Mouse (Mus musculus) cerebellum, postnatal 10 days (tissue): ENCODE results near the gene Ubash3b.
A peak's percentile ranks its signal among the peaks of the same experiment; 100 is the strongest.

ENCODE experiments used
- DNase-seq, 2 experiments: peaks; one replicate each; pipeline ENCODE4 v3.0.0; 2021; ENCODE audit warnings: mixed read lengths in 2 of 2

The Ubash3b gene

DNA sequence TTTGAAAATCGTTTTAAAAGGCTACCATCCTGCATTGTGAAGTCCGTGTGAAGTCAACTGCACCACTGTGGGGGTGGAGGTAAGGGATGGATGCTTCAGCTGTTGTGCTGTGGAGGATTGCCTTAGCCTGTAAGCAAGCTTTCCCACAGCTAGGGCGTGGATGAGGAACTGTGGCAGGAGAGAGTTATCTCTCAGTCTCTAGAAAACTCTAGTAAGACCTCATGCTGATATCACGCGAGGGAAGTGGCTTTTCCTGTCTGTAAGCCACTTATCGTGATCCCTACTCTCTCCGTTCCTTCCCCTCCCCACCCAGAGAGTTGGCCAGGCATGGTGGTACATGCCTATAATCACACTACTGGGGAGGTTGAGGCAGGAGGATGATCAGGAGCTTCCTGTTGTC, 112.2 kb downstream of the Ubash3b start:
- DNase-seq, result no peak

DNA sequence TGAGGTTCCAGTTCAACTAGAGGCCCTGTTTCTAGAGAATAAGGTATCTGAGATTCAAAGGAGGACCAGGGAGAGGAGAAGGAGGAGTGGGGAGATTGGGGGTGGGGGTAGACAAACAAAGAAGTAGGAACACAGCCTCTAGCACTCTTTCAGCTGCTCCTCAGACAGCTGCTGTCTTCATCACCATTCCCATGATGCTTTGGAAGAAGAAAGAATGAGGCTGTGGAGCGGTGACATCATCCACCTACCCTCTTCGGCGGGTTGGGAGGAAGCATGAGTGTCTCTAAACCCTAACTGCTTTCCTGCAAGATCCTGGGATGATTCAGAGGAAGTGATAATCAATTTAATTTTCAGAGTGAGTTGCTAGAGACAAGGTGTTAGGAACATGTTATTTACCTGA, 112.7 kb downstream of the Ubash3b start:
- no peak for DNase-seq

DNA sequence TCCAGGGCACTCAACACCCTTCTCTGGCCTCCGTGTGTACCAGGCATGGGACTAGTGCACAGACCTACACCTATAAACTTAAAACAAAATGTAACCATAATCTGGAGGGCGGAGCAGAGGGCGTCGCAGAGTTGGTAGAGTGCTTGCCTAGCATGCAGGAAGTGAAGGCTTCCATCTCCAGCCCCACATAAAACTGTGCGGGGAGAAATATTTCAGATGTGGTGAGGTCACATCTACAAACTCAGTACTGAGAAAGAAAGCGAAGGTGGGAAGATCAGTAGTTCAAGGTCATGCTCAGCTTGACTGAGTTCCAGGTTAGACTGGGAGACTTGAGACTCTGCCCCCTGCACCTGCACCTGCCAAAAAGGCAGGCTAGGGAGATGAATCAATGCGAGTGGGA, 113.3 kb downstream of the Ubash3b start:
- no peak for DNase-seq

DNA sequence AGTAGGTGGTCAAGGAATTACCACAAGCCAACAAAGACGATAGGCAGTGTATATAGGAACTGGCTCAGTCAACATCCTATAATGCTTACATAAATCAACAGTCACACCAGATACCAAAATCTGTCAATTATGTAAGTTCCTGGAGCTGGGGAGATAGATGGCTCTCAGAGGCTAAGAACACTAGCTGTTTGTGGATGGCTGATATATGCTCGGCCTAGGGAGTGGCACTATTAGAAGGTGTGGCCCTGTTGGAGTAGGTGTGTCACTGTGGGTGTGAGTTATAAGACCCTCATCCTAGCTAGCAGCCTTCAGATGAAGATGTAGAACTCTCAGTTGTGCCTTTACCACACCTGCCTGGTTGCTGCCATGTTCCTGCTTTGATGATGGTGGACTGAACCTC, 113.8 kb downstream of the Ubash3b start:
- DNase-seq, result no peak

DNA sequence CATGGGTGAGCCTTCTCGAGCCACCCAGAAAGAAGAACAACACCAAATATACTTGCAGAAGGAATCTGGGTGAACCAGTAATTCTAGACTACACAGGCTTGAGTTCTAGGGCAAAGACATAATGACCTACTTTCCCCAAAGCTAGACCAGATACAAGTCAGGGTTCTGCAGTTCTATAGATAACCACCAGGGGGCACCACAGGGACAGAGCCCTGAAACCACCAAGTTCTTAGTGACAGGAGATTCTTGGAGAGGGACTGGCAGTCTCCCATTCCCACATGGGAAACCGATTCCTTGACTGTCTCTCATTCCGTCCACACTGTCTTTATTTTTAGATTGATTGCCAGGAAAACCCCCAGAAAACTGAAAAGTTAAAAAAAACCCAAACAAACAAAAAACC, 116.9 kb downstream of the Ubash3b start:
- peak; percentile 94 to 96 for DNase-seq

DNA sequence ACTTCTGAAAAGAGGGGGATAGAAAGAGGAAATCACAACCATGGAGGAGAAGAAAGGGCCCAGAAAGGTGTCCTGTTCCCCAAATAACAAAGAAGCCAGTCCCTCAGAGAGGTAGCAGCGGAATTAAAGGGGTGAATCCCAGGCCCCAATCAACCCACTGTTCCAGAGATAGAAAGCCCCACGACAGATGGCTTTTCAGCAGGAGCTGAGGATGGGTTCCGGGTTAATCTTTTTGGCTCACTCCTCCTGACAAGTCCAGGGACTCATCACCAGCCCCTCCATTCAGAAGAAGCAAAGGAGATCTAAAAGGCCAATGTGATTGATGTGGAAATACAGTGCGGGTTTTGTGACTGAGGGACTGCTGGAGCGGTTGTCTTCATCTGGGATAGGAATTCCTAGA, 117.9 kb downstream of the Ubash3b start:
- peak; percentile 56 to 68 for DNase-seq

DNA sequence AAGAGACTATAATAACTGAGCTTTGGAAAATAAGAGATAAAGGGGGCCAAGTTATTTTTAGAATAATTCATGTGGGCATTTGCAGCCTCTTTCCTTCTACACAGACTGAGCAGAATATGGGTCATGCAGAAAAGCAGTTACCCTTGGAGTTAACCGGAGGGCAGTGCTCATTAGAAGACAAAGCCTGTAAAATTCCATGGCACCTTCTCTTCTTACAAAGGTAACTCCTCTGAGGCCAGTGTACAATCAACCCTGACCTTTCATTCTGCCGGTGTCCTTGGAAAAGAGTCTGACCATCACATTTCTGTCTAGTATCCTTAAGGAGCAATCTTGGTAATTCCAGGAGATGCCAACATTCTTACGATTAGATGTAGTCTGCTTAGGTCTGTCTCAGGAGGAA, 120.1 kb downstream of the Ubash3b start:
- no peak for DNase-seq

DNA sequence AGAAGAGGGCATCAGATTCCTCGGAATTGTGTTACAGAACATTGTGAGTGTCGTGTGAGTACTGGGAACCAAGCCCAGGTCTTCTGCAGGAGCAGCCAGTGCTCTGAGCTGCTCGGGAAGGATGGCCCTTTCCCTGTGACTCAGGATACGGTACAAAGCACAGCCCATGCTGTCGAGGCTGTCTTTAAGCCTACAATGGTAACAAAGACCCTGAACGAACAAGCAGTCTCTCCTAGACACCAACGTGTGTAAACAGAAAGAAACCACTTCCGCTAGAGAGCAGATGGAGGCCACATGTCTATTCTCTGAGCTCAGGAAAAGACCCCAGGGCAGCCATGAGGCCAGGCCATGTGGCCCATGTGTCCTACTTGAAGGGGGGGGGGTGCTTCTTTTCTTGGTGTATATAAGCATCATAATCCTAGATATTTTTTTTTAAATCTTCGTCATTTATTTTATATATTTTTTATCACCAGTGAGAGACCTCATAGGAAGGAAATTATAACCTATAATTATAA, 123.3 kb downstream of the Ubash3b start:
- peak in 1 of 2 experiments; percentile 42 for DNase-seq

DNA sequence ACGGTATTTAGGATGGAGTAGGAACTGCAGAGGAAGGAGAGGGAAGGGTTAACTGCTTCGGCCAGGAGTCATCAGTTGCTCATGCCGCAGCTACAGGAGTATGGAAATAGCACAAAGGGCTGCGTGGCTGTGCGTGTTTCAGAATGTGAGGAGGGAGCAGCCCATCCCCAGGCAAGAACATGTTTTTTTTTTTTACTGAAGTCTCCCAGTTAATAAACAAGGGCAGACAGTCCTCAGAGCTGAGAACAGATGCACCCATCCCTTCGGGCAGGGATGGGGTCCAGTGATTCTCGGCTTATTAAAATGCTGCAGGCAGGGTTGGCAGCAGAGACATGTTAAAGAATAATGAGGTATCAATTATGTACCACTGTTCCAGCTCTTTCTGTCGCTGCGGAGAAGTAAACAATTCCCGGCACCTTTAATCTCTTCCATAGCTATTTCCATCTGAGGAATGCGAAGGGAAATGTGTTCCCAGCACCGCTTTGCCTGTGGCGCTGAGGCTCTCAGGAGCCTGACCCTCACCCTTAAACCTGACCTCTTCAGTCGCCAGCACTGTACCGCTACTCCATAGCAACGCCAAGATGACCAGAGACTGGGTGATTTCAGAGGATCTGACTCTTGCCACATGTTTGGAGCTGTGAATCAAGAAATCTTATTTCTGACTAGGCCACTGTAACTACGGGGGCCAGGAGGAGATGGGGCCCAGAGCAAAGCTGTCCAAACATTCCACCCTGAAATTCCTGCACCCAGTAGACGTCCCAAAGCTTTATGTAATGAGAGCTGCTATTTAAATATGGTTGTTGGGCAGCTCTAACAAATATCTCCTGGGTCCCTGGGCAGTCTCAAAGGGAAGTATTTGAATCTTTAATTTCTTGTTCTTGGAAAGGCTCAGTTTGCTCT, 129.7 kb downstream of the Ubash3b start:
- DNase-seq, result no peak

DNA sequence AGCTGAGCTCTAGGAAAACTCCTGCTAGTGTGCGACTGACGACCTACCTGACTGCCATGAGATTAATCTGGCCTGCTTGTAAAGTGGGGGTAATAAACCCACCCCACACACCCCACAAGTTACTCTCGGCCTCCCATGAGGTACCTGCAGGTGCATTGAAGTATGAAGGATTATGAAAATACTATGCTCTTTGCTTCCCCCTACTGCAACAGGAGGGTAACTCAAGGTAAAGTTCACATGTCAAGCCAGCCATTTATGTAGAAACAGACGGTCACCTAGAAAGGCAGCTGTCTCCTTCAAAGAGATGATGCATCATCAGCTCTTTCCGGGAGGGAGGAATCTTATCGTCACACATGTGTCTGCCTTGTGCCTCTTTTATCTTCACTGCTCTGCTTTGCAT, 131.7 kb downstream of the Ubash3b start:
- DNase-seq, result peak in 1 of 2 experiments; percentile 33

DNA sequence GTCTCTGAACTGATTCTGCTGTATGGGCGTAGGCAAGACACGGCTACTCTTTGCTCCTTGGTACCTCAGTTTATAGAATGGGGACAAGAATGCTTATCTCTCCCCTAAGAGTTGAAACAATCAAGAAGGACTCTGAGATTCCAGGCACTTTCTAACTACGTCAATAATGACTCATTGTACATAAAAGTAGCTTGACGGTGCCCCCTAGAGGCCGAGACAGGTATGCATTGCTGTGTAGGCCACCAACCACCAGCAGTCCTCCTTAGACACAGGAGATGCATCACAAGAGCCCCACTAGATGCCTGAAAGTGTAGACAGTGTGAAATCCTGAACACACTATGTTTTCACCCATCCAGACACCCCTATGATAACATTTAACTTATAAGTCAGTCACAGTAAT, 133.0 kb downstream of the Ubash3b start:
- peak; percentile 76 to 77 for DNase-seq

DNA sequence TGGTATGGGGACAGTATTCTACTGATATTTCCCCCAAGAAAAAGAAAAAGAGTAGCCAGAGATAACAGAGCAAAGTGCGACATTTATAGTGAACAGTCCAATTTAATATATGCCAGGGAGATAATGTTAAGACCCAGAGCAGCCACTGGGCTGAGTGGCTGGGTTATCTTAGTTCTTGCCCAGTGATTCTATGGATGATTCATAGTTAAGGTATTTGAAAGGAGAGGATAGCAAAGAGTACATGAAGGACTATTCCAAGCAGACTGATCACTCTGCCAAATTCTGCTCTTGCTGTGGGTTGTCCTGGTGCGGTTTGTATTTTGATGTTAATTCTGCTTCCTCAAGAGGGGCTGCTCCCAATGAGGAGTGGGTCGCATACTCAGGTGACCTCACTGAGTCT, 139.8 kb downstream of the Ubash3b start:
- DNase-seq, result no peak

DNA sequence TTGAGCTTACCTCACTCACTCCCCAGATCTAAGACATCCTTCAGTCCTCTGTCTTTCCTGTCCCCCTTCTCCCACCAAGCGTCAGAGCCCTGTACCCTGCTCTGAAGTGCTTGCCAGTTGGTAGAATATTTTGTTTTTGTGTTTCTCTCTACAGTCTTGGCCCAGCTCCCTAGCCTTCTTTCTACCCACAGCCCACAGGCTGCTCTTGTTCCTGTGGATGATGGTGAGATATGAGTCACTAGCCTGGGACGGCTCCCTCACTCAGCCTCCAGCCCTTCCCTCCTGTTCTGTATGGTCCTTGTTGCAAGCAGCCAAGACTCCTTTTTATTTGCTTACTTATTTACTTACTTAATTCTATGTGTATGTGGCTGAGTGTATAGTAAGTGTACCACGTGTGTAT, 141.0 kb downstream of the Ubash3b start:
- DNase-seq, result no peak

DNA sequence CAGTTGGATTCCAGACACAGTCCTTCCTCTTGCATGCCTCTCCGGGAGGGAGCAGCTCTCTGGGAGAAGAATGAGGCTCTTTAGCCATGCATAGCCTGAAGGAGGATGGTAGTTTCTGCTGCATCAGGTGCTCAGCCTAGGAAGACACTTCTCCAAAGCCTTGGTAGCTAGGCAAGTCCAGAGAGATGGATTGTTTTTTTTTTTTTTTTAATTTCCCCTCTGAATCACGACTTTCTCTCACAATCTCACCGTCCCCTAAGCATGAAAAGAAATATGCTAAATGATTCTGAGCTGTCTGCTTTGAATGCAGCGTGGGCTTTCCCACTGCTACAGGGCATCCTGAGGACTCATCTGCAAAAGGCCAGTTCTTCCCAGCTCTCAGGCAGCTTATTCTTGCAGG, 147.0 kb downstream of the Ubash3b start:
- no peak for DNase-seq

DNA sequence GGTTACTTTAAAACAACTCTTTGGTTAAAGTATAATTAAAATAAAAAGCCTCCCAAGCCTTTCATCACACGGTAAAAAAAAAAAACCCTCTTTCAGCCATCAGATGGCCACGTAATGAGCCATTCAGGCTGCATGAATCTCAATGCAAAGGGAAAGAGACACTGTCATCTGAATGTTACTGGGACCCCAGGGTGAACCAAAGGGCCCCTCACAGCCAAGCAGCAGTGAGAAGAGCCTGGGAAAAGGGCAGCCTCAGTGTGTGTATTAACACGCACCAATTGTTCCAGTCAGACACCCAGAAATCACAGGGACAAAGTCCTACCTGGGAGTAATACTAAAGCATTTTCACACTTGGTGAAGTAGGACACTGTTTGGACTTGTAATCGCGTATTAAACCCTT, 149.0 kb downstream of the Ubash3b start:
- DNase-seq, result no peak

DNA sequence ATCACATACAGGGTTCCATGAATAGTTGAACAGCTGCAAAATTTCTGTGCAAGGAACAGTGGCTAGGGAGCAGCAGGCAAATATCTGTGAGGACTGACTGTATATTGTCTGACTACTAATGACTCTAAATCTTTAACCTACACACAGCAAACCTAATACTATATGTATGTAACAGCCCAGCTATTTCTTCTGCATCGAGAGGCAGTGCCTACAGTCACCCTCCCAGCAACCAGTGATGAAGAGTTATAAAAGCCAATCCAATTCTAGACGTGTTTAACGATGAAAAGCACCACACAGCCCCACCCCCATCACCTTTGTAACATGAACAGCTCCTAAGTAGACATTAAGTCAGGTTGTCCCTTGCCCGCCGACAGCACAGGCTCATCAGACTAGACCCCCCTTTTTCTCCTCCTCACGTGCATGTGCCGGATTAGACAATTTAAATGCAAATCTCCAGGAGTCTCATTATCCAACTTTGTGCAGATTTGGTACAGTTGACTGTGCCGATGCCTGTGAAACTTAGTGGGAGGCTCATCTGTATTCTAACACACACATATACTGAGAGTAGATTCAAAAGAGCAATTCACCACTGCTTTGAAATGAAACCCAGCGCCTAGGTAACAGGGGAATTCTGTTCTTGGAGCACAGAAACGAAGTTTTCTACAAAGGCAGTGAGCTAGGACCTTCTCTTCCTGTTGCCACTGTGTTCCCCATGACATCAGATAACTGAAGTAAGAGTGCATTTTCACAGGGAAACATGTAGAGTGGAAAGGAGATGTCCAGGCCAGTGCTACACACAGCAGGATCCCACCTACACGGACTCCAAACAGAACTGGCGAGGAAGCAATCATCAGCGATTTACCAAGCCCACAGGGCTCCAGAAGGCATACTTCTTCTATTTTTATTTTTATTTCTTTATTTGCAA, 149.7 kb downstream of the Ubash3b start:
- peak in 1 of 2 experiments; percentile 16 for DNase-seq

DNA sequence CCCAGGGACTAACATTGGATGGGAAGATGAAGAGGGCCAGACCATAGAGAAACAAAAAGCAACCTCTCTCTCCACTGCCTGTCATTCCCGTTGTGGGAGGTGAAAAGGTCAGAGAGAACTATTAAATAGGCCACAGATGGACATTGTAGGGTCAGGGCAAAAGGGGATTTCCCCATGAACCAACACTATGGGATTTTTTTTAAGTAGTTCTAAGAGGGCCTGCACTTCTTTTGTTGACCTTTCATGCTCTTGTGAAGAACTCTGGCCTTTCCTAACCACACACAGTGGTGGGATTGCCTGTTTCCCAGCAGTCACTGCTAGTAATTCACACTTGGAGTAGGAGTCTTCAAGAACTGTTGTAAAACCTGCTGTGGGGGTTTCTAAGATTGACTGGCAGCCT, 153.7 kb downstream of the Ubash3b start:
- no peak for DNase-seq

DNA sequence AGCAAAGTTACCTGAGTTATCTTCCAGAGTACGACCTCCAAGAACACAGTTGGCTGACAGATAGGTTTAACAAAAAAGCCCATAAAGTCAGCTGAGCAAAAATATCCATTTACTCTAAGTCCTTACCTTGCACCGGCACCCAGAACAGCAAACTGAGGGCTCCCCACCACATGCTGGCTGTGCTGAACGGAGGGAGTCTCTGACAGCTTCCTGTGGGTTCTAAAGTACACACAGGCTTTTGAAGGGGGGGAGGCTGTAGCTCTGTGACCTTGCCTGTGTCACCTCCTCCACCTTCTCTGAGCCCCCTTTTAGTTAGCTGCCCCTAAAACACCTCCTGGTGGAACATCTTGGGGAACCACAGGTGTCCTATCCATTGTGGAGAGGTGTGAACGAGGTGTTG, 157.1 kb downstream of the Ubash3b start, which contains the start of gene Crtam:
Gene Crtam (minus strand): TSS at position 214 of the 400 bp plus-strand sequence.
- no peak for DNase-seq

DNA sequence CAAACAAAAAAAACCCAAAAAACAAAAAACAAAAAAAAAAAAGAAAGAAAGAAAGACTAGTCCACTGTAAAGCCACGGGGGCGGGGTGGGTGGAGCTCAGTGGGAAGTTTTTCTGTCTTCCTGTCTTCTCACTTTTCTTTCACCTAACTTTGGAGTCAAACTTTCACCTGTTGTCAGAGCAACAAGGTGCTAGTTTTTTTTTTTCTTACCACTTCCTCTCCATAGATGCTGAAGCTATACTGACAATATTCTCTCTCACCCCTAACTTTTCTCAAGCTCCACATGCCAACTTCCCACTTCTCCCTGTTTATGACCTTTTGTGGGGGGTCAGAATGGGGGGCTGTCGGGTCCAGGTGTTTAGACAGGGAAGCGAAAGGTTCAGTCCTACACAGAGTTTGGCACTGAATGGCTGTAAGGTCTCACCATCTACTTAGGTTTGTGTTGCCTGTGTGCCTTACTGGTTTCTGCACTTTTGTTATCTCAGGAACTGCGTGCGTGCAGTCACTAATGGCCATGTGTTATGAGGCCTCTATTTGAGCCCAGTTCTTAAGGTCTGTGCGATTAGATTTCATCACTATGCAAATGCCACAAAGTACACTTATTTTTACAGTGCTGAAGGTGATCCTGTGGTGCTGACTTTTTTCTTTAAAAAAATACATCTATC, 164.2 kb downstream of the Ubash3b start:
- no peak for DNase-seq

DNA sequence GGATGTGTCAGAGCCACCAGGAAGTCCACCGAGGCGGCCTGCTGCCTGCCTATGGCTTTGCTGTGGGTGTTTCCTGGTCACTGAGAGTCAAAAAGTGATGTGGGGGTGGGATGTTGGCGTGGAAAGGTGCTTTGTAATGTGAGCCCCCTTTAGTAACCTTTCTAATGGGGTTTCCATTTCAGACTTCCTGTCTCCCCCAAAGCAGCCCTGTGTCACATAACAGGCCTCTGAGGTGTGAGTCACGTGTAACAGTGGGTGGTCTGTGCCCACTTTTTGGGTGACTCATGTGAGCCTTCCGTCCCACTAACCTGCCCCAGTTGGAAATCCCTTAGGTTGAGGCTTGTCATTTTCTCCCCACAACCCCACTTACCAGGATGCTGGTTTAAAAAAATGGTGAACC, 167.4 kb downstream of the Ubash3b start:
- DNase-seq, result no peak

DNA sequence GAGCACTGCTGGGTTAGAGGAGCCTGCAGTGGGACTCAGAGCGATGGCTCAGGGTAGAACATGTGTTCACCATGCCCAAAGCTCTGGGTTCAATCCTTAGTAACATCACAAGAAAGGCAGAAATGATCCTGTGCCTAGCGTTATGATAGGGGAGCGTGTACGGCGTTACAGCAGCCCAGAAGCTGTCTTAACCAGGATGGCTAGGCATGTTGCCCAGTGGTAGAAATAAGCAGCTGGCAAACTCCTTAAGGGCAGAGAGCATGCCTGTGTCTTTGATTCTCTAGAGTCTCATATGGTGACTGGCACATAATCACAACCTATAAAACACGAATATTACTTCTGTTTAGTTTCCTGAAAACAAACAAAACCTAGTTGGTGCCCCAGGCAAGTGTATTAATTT, 170.0 kb downstream of the Ubash3b start:
- peak in 1 of 2 experiments; percentile 48 for DNase-seq

DNA sequence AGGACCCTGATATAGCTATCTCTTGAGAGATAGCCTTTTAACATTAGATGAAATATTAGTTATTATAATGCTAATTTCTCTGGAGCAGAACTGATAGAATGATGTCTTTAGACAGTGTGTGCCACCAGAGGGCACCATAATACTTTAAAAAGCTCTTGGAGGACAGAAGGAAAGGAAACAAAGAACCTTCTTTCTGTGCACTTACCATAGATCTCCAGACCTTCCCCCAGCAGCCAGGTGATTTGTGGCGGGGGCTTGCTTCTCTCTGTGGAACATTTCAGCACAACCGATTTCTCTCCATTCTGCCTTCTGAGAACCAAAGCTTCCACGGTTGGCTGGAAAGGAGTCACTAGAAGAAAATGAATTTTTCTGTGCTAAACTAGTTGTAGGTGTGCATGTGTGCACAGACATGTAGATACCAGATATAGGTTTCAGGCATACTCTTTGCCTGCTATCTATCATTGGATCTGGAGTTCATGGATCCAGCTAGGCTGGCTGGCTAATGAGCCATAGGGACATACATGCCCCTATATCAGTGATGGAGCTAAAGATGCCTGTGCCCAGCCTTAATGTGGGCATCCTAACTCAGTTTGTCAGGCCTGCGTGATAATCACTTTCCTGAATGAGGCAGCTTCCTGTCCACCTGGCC, 171.4 kb downstream of the Ubash3b start:
- DNase-seq, result peak; percentile 86 to 89
